Mouse (Mus musculus) kidney, embryonic 15.5 days (tissue): ENCODE measurements at regions not wholly inside any gene's neighbourhood (a gene's known extent, or its start where the extent isn't known, plus 50 kb on each side); places are given as distances from the start of the nearest gene placed in this dataset.

ENCODE experiments used
- ATAC-seq: fragments of 200-750 bp; cut with Nextera tagmentation; replicated peaks from 2 replicates; pipeline ENCODE4 v1.8.0; 2017; ENCODE audit warnings: moderate TSS enrichment; ENCODE audit not compliant: low FRiP score
- H3K27ac ChIP-seq: fragments of 300-500 bp; sonication (generic); 2 replicates; pipeline ENCODE4 v1.5.1; 2015; ENCODE audit warnings: mild to moderate bottlenecking, inconsistent platforms
- H3K27me3 ChIP-seq: fragments of 300-500 bp; sonication (generic); 2 replicates; pipeline ENCODE4 v1.6.1; 2015; ENCODE audit warnings: inconsistent platforms
- H3K36me3 ChIP-seq: fragments of 300-500 bp; sonication (generic); 2 replicates; pipeline ENCODE4 v1.6.1; 2015; ENCODE audit warnings: inconsistent platforms
- H3K4me1 ChIP-seq: fragments of 300-500 bp; sonication (generic); 2 replicates; pipeline ENCODE4 v1.6.1; 2015; ENCODE audit warnings: inconsistent platforms
- H3K4me2 ChIP-seq: fragments of 300-500 bp; sonication (generic); 2 replicates; pipeline ENCODE4 v1.6.1; 2015; ENCODE audit warnings: moderate library complexity, mild to moderate bottlenecking, inconsistent platforms
- H3K4me3 ChIP-seq: fragments of 300-500 bp; sonication (generic); replicated peaks from 2 replicates; pipeline ENCODE4 v1.5.1; 2015; ENCODE audit warnings: mild to moderate bottlenecking, inconsistent platforms
- H3K9ac ChIP-seq: fragments of 300-500 bp; sonication (generic); 2 replicates; pipeline ENCODE4 v1.6.1; 2015; ENCODE audit warnings: mild to moderate bottlenecking, inconsistent platforms
- H3K9me3 ChIP-seq: fragments of 300-500 bp; sonication (generic); replicated peaks from 2 replicates; pipeline ENCODE4 v1.6.1; 2016; ENCODE audit warnings: inconsistent platforms
- WGBS: fragments of 180-500 bp; shearing (Covaris S2); methylation state at CpG from one replicate; pipeline ENCODE4 v1.1.7; 2015; ENCODE audit warnings: mixed read lengths; 5-methylcytosine and 5-hydroxymethylcytosine counted together

- WGBS = 96% methylated on average over 10 of the region's 10 CpGs
- Histone ChIP-seq H3K36me3 (no peaks in the 10 kb centered on the region), H3K4me3 (no peak overlapping the region), H3K27me3 (no peaks in the 10 kb centered on the region), H3K4me1 (0 out of 2 replicates have a peak, but pooled peaks cover 3% of the 10 kb centered on the region), H3K9me3 (no peaks in the 10 kb centered on the region), H3K27ac (no peak overlapping the region), H3K4me2 (no peak overlapping the region), H3K9ac (no peak overlapping the region)
- ATAC-seq = no peak
Measured at GRCm38 (mm10) chr12:107326101-107326500, 162.3 kb upstream of the 3110018I06Rik start.

- no peaks in the 10 kb centered on the region for H3K36me3 ChIP-seq
- no peaks in the 10 kb centered on the region for H3K9me3 ChIP-seq
- H3K4me2 ChIP-seq = no peak overlapping the region
- no peak overlapping the region for H3K4me3 ChIP-seq
- H3K27ac ChIP-seq = no peak overlapping the region
- no peak overlapping the region for H3K9ac ChIP-seq
- no peak for ATAC-seq
- H3K27me3 ChIP-seq = no peaks in the 10 kb centered on the region
- 0 out of 2 replicates have a peak, but pooled peaks cover 3% of the 10 kb centered on the region for H3K4me1 ChIP-seq
- 36% methylated on average over 9 of the region's 9 CpGs for whole genome bisulfite sequencing
Measured at GRCm38 (mm10) chr12:107327107-107327770, 161.2 kb upstream of the 3110018I06Rik start.

- no peaks in the 10 kb centered on the region for H3K27me3 ChIP-seq
- H3K9ac ChIP-seq = no peak overlapping the region
- H3K4me1 ChIP-seq = 0 out of 2 replicates have a peak, but pooled peaks cover 3% of the 10 kb centered on the region
- 17% methylated on average over 9 of the region's 9 CpGs for WGBS
- no peaks in the 10 kb centered on the region for H3K36me3 ChIP-seq
- H3K4me3 ChIP-seq = no peak overlapping the region
- no peak overlapping the region for H3K4me2 ChIP-seq
- H3K9me3 ChIP-seq = no peaks in the 10 kb centered on the region
- H3K27ac ChIP-seq = no peak overlapping the region
- no peak for ATAC-seq
Measured at GRCm38 (mm10) chr12:107328986-107329385, 159.4 kb upstream of the 3110018I06Rik start.

DNA sequence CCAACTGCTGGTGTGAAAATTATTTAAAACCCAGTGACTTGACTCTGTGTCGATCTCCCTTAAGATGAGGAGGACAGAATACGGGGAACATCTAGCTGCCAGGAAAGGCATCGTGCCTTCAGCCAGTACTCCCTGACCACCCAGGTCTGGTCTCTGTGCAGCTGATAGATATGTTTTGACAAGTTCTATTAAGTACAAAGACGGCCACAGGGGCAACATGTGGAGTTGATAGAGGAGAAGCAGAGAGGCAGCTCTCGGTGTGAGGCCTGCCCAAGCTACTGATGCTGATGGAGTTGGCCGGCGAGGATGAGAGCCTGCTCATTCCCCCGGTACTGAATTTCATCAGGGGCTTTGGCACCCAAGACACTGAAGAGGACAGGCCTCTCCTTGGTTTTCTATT lies 154.1 kb upstream of the 3110018I06Rik start:
- WGBS = 90% methylated on average over 8 of the region's 8 CpGs
- Histone ChIP-seq H3K4me2 (no peak overlapping the region), H3K27me3 (no peaks in the 10 kb centered on the region), H3K4me3 (no peak overlapping the region), H3K9ac (no peak overlapping the region), H3K9me3 (no peaks in the 10 kb centered on the region), H3K36me3 (no peaks in the 10 kb centered on the region), H3K4me1 (no peaks in the 10 kb centered on the region), H3K27ac (no peak overlapping the region)
- ATAC-seq = no peak

DNA sequence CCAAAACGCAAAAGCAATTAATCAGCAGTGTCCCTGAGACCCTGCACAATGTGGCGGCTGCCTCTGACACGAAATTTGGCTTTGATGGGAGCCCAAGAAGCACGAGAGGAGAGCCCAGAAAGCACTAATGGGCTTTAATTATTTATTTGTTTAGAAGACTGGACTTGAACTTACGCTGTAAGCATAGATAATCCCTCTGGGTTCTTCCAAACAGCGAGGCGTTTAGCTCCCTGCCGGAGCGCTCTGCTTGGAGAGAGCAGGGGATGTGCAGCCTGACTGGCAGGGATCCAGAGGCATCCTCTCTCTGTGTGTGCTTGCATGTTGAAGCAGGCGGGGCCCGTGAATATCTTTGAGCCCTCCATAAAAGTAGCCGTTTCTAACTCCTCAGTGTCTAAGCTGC lies 153.3 kb upstream of the 3110018I06Rik start:
- no peaks in the 10 kb centered on the region for H3K36me3 ChIP-seq
- no peaks in the 10 kb centered on the region for H3K4me1 ChIP-seq
- 63% methylated on average over 12 of the region's 12 CpGs for WGBS
- H3K27me3 ChIP-seq = no peaks in the 10 kb centered on the region
- H3K27ac ChIP-seq = no peak overlapping the region
- no peaks in the 10 kb centered on the region for H3K9me3 ChIP-seq
- no peak for ATAC-seq
- H3K4me3 ChIP-seq = no peak overlapping the region
- H3K4me2 ChIP-seq = no peak overlapping the region
- no peak overlapping the region for H3K9ac ChIP-seq

DNA sequence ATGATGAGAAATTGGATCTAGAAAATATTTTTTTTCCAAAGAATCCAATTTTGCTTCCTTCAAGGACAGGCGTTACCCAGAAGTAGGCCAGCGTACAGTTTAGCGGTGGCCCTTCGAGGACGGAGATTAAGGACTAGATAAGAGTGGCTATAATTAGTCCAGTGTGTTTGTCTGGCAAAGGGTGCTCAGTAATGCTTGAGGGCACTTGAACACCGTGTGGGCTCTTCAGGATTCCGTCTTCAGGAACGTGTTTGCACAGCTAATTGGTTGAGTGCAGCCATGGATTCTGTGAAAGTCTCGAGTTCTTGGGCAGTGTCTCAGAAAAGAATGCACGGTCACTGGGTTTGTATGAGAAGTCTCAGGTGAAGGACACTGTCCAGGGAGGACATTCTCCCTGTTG lies 149.7 kb upstream of the 3110018I06Rik start:
- WGBS = 67% methylated on average over 10 of the region's 10 CpGs
- H3K27me3 ChIP-seq = no peaks in the 10 kb centered on the region
- no peaks in the 10 kb centered on the region for H3K4me1 ChIP-seq
- H3K9ac ChIP-seq = no peak overlapping the region
- H3K4me3 ChIP-seq = no peak overlapping the region
- no peaks in the 10 kb centered on the region for H3K9me3 ChIP-seq
- ATAC-seq = no peak
- H3K4me2 ChIP-seq = no peak overlapping the region
- no peaks in the 10 kb centered on the region for H3K36me3 ChIP-seq
- H3K27ac ChIP-seq = no peak overlapping the region

DNA sequence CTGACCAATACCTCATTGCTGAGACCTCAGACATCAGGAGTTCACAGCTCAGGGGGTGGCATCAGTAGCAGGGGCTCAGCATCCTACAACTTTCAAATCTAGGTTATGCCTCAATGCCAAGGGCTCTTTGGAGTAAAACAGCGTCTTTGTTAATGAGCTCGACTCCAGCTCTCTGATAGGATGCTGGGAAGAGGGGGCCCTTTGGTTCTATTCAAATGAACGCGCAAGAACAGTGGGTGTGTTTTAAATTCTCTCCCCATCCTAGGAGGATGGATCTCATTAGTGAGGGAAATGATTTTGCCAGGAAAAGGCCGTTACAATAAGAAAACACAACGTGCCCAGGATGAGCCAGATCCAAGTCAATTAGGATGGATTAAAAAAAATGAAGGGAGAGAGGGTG lies 132.2 kb upstream of the 3110018I06Rik start:
- ATAC-seq = no peak
- WGBS = 72% methylated on average over 6 of the region's 6 CpGs
- H3K4me2 ChIP-seq = no peak overlapping the region
- no peak overlapping the region for H3K9ac ChIP-seq
- H3K27me3 ChIP-seq = no peaks in the 10 kb centered on the region
- no peaks in the 10 kb centered on the region for H3K36me3 ChIP-seq
- no peaks in the 10 kb centered on the region for H3K4me1 ChIP-seq
- no peak overlapping the region for H3K27ac ChIP-seq
- no peaks in the 10 kb centered on the region for H3K9me3 ChIP-seq
- no peak overlapping the region for H3K4me3 ChIP-seq

GRCm38 (mm10) chr12:107356974-107357373 lies 131.5 kb upstream of the 3110018I06Rik start:
- no peaks in the 10 kb centered on the region for H3K27me3 ChIP-seq
- no peak overlapping the region for H3K27ac ChIP-seq
- no peaks in the 10 kb centered on the region for H3K9me3 ChIP-seq
- no peaks in the 10 kb centered on the region for H3K36me3 ChIP-seq
- no peak for ATAC-seq
- H3K4me1 ChIP-seq = no peaks in the 10 kb centered on the region
- no peak overlapping the region for H3K9ac ChIP-seq
- no peak overlapping the region for H3K4me3 ChIP-seq
- WGBS = 84% methylated on average over 7 of the region's 7 CpGs
- no peak overlapping the region for H3K4me2 ChIP-seq

GRCm38 (mm10) chr12:107360511-107360910 lies 127.9 kb upstream of the 3110018I06Rik start:
- Histone ChIP-seq H3K9me3 (no peaks in the 10 kb centered on the region), H3K4me2 (no peak overlapping the region), H3K27ac (no peak overlapping the region), H3K4me3 (no peak overlapping the region), H3K36me3 (no peaks in the 10 kb centered on the region), H3K4me1 (no peaks in the 10 kb centered on the region), H3K9ac (no peak overlapping the region), H3K27me3 (no peaks in the 10 kb centered on the region)
- no peak for ATAC-seq
- WGBS = 83% methylated on average over 12 of the region's 12 CpGs

DNA sequence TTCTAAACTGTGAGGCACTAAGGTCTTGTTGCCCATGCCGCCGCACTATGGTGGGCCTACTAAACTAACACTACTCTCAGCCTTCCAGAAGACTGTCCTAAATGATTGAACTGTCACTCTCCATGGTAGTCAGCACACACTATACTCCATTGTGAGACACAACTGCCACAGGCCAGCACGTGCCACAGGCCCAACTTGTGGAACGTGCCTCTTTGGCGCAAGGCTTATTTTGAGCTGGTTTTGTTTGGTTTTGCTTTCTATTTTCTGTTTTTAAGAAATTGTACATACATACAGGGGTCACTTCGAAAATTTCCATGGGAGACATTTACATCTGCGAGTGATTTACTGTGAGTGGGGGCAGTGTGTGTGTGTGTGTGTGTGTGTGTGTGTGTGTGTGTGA lies 126.8 kb upstream of the 3110018I06Rik start:
- H3K27me3 ChIP-seq = no peaks in the 10 kb centered on the region
- no peaks in the 10 kb centered on the region for H3K9me3 ChIP-seq
- no peaks in the 10 kb centered on the region for H3K36me3 ChIP-seq
- no peak overlapping the region for H3K9ac ChIP-seq
- ATAC-seq = no peak
- 86% methylated on average over 7 of the region's 7 CpGs for WGBS
- H3K27ac ChIP-seq = no peak overlapping the region
- no peaks in the 10 kb centered on the region for H3K4me1 ChIP-seq
- H3K4me2 ChIP-seq = no peak overlapping the region
- H3K4me3 ChIP-seq = no peak overlapping the region

DNA sequence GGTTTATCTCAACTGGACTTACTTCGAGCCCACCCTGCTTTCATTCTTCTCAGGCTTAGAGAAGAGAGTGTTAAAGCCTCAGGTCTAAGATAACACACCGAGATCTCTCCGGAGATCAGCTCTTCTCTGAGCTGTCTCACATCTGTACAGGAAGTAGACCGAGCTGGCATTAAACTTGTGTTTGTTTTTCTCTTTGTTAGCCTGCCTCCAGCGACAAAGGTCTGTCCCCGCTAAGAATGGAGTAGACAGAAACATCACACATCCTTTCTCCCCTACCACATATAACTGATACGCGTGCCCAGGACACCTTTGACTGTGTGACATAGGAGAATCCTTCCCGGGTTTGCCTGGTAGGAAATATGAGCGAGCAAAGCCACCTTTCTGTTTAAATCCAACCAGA lies 126.3 kb upstream of the 3110018I06Rik start:
- Histone ChIP-seq H3K27ac (no peak overlapping the region), H3K4me3 (no peak overlapping the region), H3K4me1 (no peaks in the 10 kb centered on the region), H3K9ac (no peak overlapping the region), H3K27me3 (no peaks in the 10 kb centered on the region), H3K9me3 (no peaks in the 10 kb centered on the region), H3K36me3 (no peaks in the 10 kb centered on the region), H3K4me2 (no peak overlapping the region)
- no peak for ATAC-seq
- WGBS = 69% methylated on average over 10 of the region's 10 CpGs

DNA sequence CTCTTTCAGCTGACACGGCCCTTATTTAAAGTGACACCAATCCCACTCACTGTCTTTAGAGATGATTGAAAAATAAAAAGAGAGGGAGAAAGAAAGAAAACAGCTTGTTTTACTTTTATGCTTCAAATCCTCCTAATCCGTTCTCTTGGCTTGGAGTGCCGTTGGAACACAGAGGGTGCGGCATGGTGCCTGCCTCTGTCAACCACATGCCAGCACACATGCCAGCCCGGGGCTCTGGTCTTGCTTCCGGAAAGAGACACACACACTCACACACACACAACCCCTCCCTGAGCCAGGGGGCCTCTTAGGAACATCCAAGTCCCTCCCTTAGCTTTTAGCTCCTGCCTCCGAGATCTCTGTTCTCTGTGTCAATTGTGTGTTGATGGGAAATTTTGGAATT lies 116.2 kb upstream of the 3110018I06Rik start:
- H3K4me3 ChIP-seq = no peak overlapping the region
- H3K4me2 ChIP-seq = no peak overlapping the region
- no peak for ATAC-seq
- WGBS = 90% methylated on average over 7 of the region's 7 CpGs
- no peak overlapping the region for H3K9ac ChIP-seq
- H3K4me1 ChIP-seq = no peaks in the 10 kb centered on the region
- H3K36me3 ChIP-seq = no peaks in the 10 kb centered on the region
- H3K9me3 ChIP-seq = no peaks in the 10 kb centered on the region
- H3K27me3 ChIP-seq = no peaks in the 10 kb centered on the region
- no peak overlapping the region for H3K27ac ChIP-seq
